Mouse (Mus musculus) urinary bladder, postnatal 4 days (tissue): Measurements from ENCODE around the gene Gm609.
"Not testable (repeated sequence)": the region's sequence is repeated elsewhere in the genome, so short reads cannot be mapped to it uniquely, and the experiment has no call there.

ENCODE experiments used
- DNase-seq, 2 experiments: peaks; one replicate each; pipeline ENCODE4 v3.0.0; 2021 to 2022; ENCODE audit warnings: low spot score in 2 of 2

Gm609 gene

DNA sequence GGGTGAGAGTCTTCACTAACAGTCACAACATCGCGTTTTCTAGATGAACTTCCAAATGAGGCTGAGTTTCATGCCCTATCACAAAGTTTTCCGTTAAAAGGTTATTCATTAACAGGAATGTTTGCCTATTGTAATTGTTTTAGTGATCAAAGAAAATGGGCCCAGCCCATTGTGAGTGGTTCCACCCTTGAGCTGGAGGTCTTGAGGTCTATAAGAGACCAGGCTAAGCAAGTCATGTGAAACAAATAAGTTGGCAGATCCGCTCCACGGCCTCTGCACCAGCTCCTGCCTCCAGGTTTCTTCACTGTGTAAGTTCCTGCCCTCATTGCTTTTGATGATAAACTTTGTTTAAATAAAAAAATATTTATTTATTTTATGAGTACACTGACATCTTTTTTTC, at the start of gene Gm609:
TSS of gene Gm609 (minus strand) at position 43 of the 400 bp plus-strand sequence.
- DNase-seq = no peak

GRCm38 (mm10) chr16:45542108-45542507, 49.3 kb upstream of the Gm609 start:
- no peak for DNase-seq

DNA sequence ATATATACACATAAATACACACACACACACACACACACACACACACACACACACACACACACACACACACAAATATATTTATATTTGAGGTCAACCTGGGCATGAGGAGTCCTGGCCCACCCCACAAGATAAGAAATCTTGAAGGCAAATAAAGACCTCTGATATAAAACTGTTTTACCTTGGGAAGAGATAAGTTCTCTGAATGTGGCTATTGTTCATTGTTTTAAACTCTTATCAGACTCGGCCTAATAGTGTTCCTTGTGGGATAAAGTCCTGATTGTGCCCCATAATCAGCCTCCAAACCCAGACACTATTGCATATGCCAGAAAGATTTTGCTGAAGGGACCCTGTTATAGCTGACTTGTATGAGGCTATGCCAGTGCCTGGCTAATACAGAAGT, 45.6 kb upstream of the Gm609 start:
- DNase-seq = not testable (repeated sequence)

DNA sequence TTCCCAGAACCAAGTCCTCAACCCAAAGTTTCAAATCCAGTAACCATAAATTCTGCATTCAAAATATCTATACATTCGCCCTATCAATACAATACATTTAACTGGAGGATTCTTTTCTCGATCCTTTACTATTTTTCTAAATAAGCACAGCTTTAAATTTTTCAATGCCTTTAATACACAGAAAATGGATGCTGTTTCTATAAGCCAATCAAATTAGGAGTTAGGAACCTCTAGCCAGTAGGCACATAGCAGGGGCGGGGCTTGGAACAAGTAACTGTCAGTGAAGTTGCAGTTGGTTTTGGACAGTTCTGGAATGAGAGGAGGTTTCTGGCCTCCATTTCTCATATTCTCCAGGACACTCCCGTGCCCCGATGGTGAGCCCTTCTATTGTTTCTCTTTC, 42.2 kb upstream of the Gm609 start, which contains the start of gene Slc9c1:
TSS of gene Slc9c1 (plus strand) at position 301 of the 400 bp plus-strand sequence.
- no peak for DNase-seq

DNA sequence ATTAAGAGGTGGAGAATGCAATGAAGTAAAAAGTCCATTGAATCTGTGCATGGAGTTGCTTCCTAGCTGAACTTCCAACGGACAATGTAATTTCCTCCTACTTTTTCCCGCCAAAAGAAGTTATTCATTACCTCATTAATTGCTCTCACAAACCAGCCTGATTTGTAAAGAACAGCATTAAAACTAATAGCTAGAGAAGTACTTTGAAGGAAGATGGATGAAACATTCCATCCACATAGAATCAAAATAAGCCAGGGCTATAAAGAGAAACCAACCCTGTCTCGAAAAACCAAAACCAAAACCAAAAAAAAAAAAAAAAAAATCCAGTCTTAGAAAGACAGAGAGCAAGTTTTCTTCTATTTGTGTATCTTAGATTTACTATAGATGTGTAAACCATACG, 39.2 kb upstream of the Gm609 start, which contains the start of gene Gm17783:
TSS of gene Gm17783 (minus strand) at position 101 of the 400 bp plus-strand sequence.
- no peak for DNase-seq

DNA sequence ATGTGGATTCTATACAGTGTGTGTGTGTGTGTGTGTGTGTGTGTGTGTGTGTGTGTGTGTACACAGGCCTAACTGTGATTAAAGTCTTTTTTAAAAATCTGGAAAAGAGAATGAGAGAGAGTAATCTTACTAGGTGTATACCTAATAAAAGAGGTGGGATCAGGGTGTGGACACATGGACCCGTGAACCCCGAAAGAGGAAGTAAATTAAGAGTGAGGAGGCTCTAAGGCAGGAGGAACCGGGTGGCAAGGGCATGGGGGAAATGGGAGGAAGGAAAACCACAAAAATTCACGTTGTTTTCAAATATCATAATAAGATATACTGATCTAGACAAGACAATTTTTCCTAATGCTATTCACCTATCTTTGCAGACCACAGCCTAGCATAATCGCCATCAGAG, 32.8 kb upstream of the Gm609 start:
- no peak for DNase-seq

DNA sequence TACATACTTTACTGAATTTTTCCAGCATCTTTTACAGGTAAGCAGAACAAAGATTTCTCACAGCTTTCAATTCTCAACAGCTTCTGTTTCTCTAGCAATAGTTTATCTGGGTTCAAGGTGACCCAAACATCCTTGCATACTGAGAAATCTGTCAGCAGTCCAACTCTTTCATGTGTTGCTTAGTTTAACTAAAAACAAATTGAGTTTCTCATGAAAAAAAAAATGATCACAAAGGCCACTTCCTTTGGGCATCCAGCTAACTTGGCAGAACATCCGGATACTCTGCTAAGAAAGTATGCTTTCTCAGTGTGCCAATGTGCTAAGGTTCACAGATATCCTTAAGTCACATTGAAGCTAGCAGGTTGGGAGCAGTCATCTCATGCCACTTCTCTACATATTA, 2.6 kb upstream of the Gm609 start:
- no peak for DNase-seq

GRCm38 (mm10) chr16:45476991-45477390, 15.8 kb downstream of the Gm609 start:
- no peak for DNase-seq

- DNase-seq = not testable (repeated sequence)
Observed at GRCm38 (mm10) chr16:45471836-45472235, 20.9 kb downstream of the Gm609 start.

- DNase-seq = no peak
Observed at GRCm38 (mm10) chr16:45454762-45455161, 38.0 kb downstream of the Gm609 start.

DNA sequence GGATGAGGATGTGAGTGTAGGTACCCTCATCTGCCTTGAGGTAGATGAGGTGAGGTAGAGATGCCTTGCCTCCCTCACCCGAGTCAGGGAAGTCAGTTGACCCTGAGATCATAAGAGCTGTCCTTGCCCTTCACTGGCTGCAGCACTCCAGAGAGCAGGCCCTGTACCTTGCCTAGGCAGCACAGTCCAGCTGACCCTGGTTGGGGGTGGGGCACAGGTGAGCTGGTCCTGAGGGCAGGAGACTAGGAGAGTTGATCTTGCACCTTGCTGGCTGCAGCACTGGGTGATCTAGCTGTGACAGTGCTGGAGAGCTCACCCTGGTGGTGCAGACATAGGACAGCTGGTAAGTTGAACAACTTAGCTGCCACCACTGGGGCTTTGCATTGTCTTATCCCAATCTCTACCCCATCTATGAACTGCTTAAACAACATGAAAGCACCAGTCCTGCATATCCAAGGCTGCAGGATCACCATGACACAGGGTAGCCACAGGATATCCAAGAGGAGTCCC, 55.5 kb downstream of the Gm609 start:
- no peak for DNase-seq

DNA sequence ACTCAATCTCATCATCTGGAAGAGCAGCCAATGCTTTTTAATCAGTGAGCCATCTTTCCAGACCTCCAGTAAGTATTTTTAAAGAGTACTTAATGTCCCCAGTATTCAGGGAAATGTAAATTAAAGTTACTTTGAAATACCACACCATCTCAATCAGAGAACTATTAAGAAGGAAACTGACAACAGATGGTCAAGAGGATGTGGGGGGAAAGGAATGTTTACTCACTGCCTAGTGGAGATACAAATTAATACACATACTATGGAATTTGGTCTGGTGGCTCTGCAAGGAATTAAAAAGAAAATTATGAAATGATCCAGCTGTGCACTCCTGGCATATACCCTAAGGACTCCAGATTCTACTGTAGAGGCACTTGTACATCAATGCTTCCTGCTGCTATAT, 57.2 kb downstream of the Gm609 start:
- no peak for DNase-seq

DNA sequence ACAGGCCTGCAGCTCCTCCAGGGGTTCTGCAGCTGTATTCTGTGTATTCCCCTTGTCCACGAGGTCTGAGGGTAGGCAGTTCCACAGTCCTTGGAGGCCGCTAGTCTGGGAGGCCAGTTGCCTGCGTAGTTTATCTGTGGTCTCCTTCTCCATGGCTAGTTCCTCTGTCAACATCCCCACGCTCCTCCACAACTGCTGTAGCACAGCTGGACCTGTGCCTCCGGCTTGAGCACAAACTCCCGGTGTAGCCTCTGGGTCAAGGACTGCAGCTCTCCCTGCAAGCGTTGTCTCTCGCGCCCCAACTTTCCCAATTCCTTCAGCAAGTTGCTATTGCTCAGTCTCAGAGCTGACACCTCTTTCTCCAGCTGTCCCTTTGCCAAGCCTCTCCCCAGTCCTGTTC, 65.1 kb downstream of the Gm609 start:
- DNase-seq = peak in 1 of 2 experiments; percentile 44

- DNase-seq = no peak
Observed at GRCm38 (mm10) chr16:45413497-45413896, 79.3 kb downstream of the Gm609 start.

- not testable (repeated sequence) for DNase-seq
Observed at GRCm38 (mm10) chr16:45409064-45409446, 83.7 kb downstream of the Gm609 start.

DNA sequence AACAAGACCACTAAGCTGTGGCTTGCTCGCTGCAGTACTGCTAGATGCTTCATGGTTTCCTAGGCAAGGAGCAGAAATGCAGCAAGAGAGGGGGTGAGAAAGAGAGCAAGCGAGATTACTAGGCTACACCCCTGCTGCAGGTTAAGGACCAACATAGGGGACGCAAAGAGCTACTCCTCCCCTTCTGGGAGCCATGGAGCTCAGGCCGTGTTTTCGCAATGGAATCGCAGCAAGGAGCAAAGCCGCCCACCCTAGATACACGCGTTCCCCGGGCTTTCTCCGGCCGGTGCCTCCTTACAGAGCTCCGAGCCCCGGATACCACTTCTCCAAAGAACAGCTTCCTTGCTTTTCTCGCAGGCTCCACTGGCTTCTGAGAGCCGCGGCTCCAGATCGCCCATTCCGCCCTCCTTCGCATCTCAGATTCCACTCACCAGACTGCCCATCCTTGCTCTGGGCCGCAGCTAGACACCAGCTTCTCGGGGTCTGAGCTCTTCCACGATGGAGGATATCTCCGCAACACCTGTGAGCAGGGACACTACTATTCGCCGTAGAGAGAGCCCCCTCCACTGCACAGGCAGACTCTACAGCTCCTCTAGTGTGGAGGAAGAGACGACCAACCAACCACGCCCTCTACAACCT, 84.2 kb downstream of the Gm609 start, which contains the start of gene Cd200:
TSS of gene Cd200 (minus strand) at position 629 of the 639 bp plus-strand sequence.
- peak in 1 of 2 experiments; percentile 27 for DNase-seq

- DNase-seq = no peak
Observed at GRCm38 (mm10) chr16:45407645-45408400, 84.9 kb downstream of the Gm609 start.

DNA sequence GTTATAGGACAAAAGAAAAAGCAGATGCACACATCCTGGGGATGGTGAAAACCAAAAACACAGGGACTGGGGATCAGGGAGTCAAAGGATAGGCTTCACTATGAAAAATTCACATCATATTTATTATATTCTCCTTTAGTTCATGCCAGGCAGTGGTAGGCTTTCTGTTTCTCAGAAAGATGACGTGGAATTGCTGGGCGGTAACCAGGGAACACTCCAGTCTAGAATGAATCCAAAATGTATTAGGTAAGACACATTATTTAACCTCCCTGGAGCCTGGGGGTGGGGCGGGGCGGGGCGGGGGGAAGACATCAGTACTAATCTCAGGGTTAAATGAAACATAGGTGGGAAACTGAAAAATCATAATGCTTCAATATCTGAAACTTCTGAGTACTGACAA, 85.7 kb downstream of the Gm609 start:
- DNase-seq = no peak

DNA sequence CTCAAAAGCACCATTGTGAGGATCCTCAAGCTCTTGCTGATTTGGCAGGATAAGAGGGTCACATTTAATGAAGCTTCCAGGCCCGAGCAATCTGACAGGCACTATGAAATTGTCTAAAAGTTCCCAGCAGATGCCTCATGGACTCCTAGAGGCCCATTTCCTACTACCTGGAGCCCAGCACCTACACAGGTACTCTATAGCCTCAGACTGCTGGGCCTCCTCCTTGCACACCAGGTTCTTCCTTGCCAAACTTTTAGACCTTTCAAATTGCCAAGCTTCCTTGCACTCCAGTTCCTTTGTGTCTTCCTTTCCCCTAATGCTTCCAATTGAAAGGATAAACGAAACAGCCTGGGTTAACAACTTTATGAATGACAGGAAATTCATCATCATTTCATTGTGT, 89.8 kb downstream of the Gm609 start:
- no peak for DNase-seq

DNA sequence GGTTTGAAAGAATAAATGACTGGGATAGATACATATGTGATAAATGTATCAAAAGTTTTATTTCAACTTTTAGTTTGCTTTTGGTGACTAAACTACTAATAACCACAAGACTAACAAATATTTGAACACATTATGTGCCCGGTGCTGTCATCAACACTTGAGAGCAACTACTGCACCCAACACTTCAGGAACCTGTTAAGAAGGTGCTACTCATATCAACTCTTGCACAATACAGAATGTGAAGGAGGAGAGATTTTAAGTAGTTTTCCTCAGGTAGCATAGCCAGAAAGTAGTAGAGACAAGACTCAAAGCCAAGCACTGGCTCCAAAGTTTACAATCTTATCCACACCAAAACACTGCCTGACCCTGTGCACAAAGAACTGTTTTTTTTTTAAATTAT, 90.7 kb downstream of the Gm609 start:
- no peak for DNase-seq

- DNase-seq = no peak
Observed at GRCm38 (mm10) chr16:45399947-45400555, 92.7 kb downstream of the Gm609 start.

DNA sequence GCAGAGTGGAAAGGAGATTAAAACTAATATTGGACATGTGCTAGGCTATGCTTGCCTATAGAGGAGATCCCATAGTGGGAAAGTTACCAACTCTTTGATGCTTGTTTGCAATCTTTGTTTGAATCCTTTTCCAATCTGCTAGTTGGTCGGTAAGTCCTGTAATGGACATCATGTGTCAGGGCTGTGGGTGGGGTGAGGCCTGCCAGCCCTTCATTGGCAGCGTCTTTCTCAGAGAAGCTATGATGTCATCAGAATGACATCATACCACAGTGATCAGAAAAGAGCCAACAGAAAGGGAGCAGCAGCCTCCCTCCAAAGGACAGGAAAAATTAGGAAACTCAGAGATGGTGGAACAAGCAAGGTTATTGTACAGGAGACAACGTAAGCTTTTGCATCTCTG, 93.4 kb downstream of the Gm609 start:
- no peak for DNase-seq
